Mouse (Mus musculus) forebrain, embryonic 13.5 days (tissue): ENCODE results near the gene Colgalt2. TPM values are rescaled to one million over a fixed set of nuclear protein-coding genes. Genes with fewer than 3 reads are reported as not detected.
A peak's percentile ranks its signal among the peaks of the same experiment; 100 is the strongest.

Experiments used
- ATAC-seq: fragments of 200-750 bp; cut with Nextera tagmentation; 2 replicates; pipeline ENCODE4 v1.8.0; 2017
- H3K27ac ChIP-seq: fragments of 300-500 bp; sonication (generic); 2 replicates; pipeline ENCODE4 v1.5.1; 2015; ENCODE audit warnings: inconsistent platforms, mild to moderate bottlenecking, moderate library complexity
- H3K27me3 ChIP-seq: fragments of 300-500 bp; sonication (generic); 2 replicates; pipeline ENCODE4 v1.6.1; 2015; ENCODE audit warnings: mild to moderate bottlenecking, inconsistent platforms
- H3K36me3 ChIP-seq: fragments of 300-500 bp; sonication (generic); 2 replicates; pipeline ENCODE4 v1.6.1; 2015; ENCODE audit warnings: mild to moderate bottlenecking, inconsistent platforms; ENCODE audit not compliant: poor library complexity, severe bottlenecking
- H3K4me1 ChIP-seq: fragments of 300-500 bp; sonication (generic); 2 replicates; pipeline ENCODE4 v1.6.1; 2015; ENCODE audit warnings: inconsistent platforms
- H3K4me2 ChIP-seq: fragments of 300-500 bp; sonication (generic); 2 replicates; pipeline ENCODE4 v1.6.1; 2015; ENCODE audit warnings: inconsistent platforms, mild to moderate bottlenecking, moderate library complexity
- H3K4me3 ChIP-seq: fragments of 300-500 bp; sonication (generic); 2 replicates; pipeline ENCODE4 v1.5.1; 2015; ENCODE audit warnings: mild to moderate bottlenecking, inconsistent platforms
- H3K9ac ChIP-seq: fragments of 300-500 bp; sonication (generic); 2 replicates; pipeline ENCODE4 v1.6.1; 2015; ENCODE audit warnings: mild to moderate bottlenecking, inconsistent platforms
- H3K9me3 ChIP-seq: fragments of 300-500 bp; sonication (generic); replicated peaks from 2 replicates; pipeline ENCODE4 v1.6.1; 2016; ENCODE audit warnings: inconsistent platforms
- WGBS: fragments of 180-500 bp; shearing (Covaris S2); methylation state at CpG from one replicate; pipeline ENCODE4 v1.1.7; 2015; 5-methylcytosine and 5-hydroxymethylcytosine counted together
- polyA plus RNA-seq: library from polyadenylated mRNA; unstranded; fragments of >200 nt; fragmentation: Nextera tagmentation; extraction: Ambion mirVana; gene quantifications from 2 replicates; pipeline ENCODE4 v1.2.1, GENCODE M21; 2015

Colgalt2 gene
- polyA plus RNA-seq, 1 experiment from 2014 or later: 1.3 TPM

- no peak overlapping the region for H3K27ac ChIP-seq
- H3K9ac ChIP-seq: no peak overlapping the region
- no peaks in the 10 kb centered on the region for H3K9me3 ChIP-seq
- no peaks in the 10 kb centered on the region for H3K27me3 ChIP-seq
- WGBS: 95% methylated on average over 5 of the region's 5 CpGs
- no peak for ATAC-seq
- no peaks in the 10 kb centered on the region for H3K4me1 ChIP-seq
- H3K4me2 ChIP-seq: no peak overlapping the region
- no peaks in the 10 kb centered on the region for H3K36me3 ChIP-seq
- no peak overlapping the region for H3K4me3 ChIP-seq
These were observed 106.5 kb downstream of the Colgalt2 start for GRCm38 (mm10) chr1:152506175-152506574.

GRCm38 (mm10) chr1:152506726-152507125 lies 107.1 kb downstream of the Colgalt2 start:
- Histone ChIP-seq H3K9me3 (no peaks in the 10 kb centered on the region), H3K27me3 (no peaks in the 10 kb centered on the region), H3K4me2 (no peak overlapping the region), H3K4me1 (no peaks in the 10 kb centered on the region), H3K27ac (no peak overlapping the region), H3K4me3 (no peak overlapping the region), H3K9ac (no peak overlapping the region), H3K36me3 (no peaks in the 10 kb centered on the region)
- WGBS: 91% methylated on average over 7 of the region's 7 CpGs
- no peak for ATAC-seq

GRCm38 (mm10) chr1:152508481-152509220 lies 109.0 kb downstream of the Colgalt2 start:
- Histone ChIP-seq H3K4me1 (no peaks in the 10 kb centered on the region), H3K4me3 (no peak overlapping the region), H3K4me2 (no peak overlapping the region), H3K36me3 (no peaks in the 10 kb centered on the region), H3K9ac (no peak overlapping the region), H3K27me3 (no peaks in the 10 kb centered on the region), H3K9me3 (no peaks in the 10 kb centered on the region), H3K27ac (no peak overlapping the region)
- WGBS: 93% methylated on average over 11 of the region's 11 CpGs
- ATAC-seq: no peak

- H3K9me3 ChIP-seq: no peaks in the 10 kb centered on the region
- H3K4me1 ChIP-seq: no peaks in the 10 kb centered on the region
- no peaks in the 10 kb centered on the region for H3K36me3 ChIP-seq
- peak; percentile 30; the same call in 1 of the 2 replicates for ATAC-seq
- H3K27ac ChIP-seq: no peak overlapping the region
- H3K9ac ChIP-seq: no peak overlapping the region
- H3K27me3 ChIP-seq: no peaks in the 10 kb centered on the region
- H3K4me3 ChIP-seq: no peak overlapping the region
- WGBS: 76% methylated on average over 4 of the region's 4 CpGs
- no peak overlapping the region for H3K4me2 ChIP-seq
These were observed 111.6 kb downstream of the Colgalt2 start for GRCm38 (mm10) chr1:152511237-152511636.

GRCm38 (mm10) chr1:152514256-152514655 lies 114.6 kb downstream of the Colgalt2 start:
- Histone ChIP-seq H3K4me2 (no peak overlapping the region), H3K27ac (no peak overlapping the region), H3K27me3 (no peaks in the 10 kb centered on the region), H3K36me3 (peaks cover 6% of the 10 kb centered on the region; the same call in 1 of the 2 replicates), H3K4me1 (no peaks in the 10 kb centered on the region), H3K9ac (no peak overlapping the region), H3K9me3 (no peaks in the 10 kb centered on the region), H3K4me3 (no peak overlapping the region)
- ATAC-seq: peak; percentile 24; the same call in 1 of the 2 replicates
- WGBS: 72% methylated on average over 4 of the region's 4 CpGs

- no peak overlapping the region for H3K9ac ChIP-seq
- H3K4me3 ChIP-seq: no peak overlapping the region
- H3K4me2 ChIP-seq: no peak overlapping the region
- peaks cover 15% of the 10 kb centered on the region for H3K36me3 ChIP-seq
- H3K9me3 ChIP-seq: no peaks in the 10 kb centered on the region
- no peak overlapping the region for H3K27ac ChIP-seq
- H3K4me1 ChIP-seq: no peaks in the 10 kb centered on the region
- 89% methylated on average over 4 of the region's 4 CpGs for WGBS
- no peak for ATAC-seq
- no peaks in the 10 kb centered on the region for H3K27me3 ChIP-seq
These were observed 117.5 kb downstream of the Colgalt2 start for GRCm38 (mm10) chr1:152517057-152517570.

GRCm38 (mm10) chr1:152518971-152519370 lies 119.3 kb downstream of the Colgalt2 start:
- Histone ChIP-seq H3K4me2 (no peak overlapping the region), H3K9me3 (no peaks in the 10 kb centered on the region), H3K36me3 (peaks cover 25% of the 10 kb centered on the region), H3K4me3 (no peak overlapping the region), H3K9ac (no peak overlapping the region), H3K4me1 (no peaks in the 10 kb centered on the region), H3K27ac (no peak overlapping the region), H3K27me3 (no peaks in the 10 kb centered on the region)
- WGBS: 94% methylated on average over 8 of the region's 8 CpGs
- no peak for ATAC-seq

- peak; percentile 33; the same call in 1 of the 2 replicates for ATAC-seq
- Histone ChIP-seq H3K4me2 (no peak overlapping the region), H3K36me3 (peaks cover 25% of the 10 kb centered on the region), H3K27ac (no peak overlapping the region), H3K4me3 (no peak overlapping the region), H3K9me3 (no peaks in the 10 kb centered on the region), H3K4me1 (peaks cover 6% of the 10 kb centered on the region), H3K27me3 (no peaks in the 10 kb centered on the region), H3K9ac (no peak overlapping the region)
- WGBS: 78% methylated on average over 16 of the region's 16 CpGs
These were observed 121.4 kb downstream of the Colgalt2 start for GRCm38 (mm10) chr1:152520798-152521575.

- peaks cover 25% of the 10 kb centered on the region for H3K36me3 ChIP-seq
- no peaks in the 10 kb centered on the region for H3K9me3 ChIP-seq
- H3K4me2 ChIP-seq: no peak overlapping the region
- no peak overlapping the region for H3K27ac ChIP-seq
- no peak overlapping the region for H3K9ac ChIP-seq
- H3K27me3 ChIP-seq: no peaks in the 10 kb centered on the region
- H3K4me3 ChIP-seq: no peak overlapping the region
- ATAC-seq: no peak
- 87% methylated on average over 3 of the region's 3 CpGs for WGBS
- peaks cover 6% of the 10 kb centered on the region for H3K4me1 ChIP-seq
These were observed 122.6 kb downstream of the Colgalt2 start for GRCm38 (mm10) chr1:152522226-152522625.

- Histone ChIP-seq H3K27me3 (no peaks in the 10 kb centered on the region), H3K9me3 (no peaks in the 10 kb centered on the region), H3K9ac (no peak overlapping the region), H3K27ac (no peak overlapping the region), H3K36me3 (peaks cover 27% of the 10 kb centered on the region), H3K4me1 (peaks cover 6% of the 10 kb centered on the region), H3K4me2 (no peak overlapping the region), H3K4me3 (no peak overlapping the region)
- WGBS: 88% methylated on average over 11 of the region's 11 CpGs
- ATAC-seq: no peak
These were observed 123.7 kb downstream of the Colgalt2 start for GRCm38 (mm10) chr1:152523292-152523691.

- H3K36me3 ChIP-seq: peaks cover 26% of the 10 kb centered on the region
- H3K9ac ChIP-seq: no peak overlapping the region
- no peak overlapping the region for H3K27ac ChIP-seq
- H3K4me3 ChIP-seq: no peak overlapping the region
- peaks cover 6% of the 10 kb centered on the region for H3K4me1 ChIP-seq
- no peaks in the 10 kb centered on the region for H3K9me3 ChIP-seq
- no peak overlapping the region for H3K4me2 ChIP-seq
- no peak for ATAC-seq
- H3K27me3 ChIP-seq: no peaks in the 10 kb centered on the region
- WGBS: 88% methylated on average over 22 of the region's 22 CpGs
These were observed 124.7 kb downstream of the Colgalt2 start for GRCm38 (mm10) chr1:152524098-152524892.
